Mouse (Mus musculus) bone marrow, adult 2 months (tissue): ENCODE measurements around the gene Invs. TPM values are rescaled to one million over a fixed set of nuclear protein-coding genes. Genes with fewer than 3 reads are reported as not detected.

ENCODE experiments used
- polyA plus RNA-seq: library from polyadenylated mRNA; stranded (reverse); fragments of >200 nt; gene quantifications from 2 replicates; pipeline ENCODE4 v1.2.4, GENCODE M21; 2011; ENCODE audit warnings: low replicate concordance; ENCODE audit not compliant: missing spikeins, insufficient read depth, insufficient read length

Invs gene
- polyA plus RNA-seq, 1 experiment: 2.7 TPM

Other genes starting within 250 kb of the Invs start
- not detected in 2 replicates for gene Nr4a3, start 234.6 kb upstream of the Invs start, polyA plus RNA-seq
- gene Stx17, start 154.8 kb upstream of the Invs start, polyA plus RNA-seq: 7.7 and 9.9 TPM in 2 replicates
- gene Erp44, start 202 bp upstream of the Invs start, polyA plus RNA-seq: 26.6 and 48.0 TPM in 2 replicates
- 6.9 and 17.4 TPM in 2 replicates for gene Tex10, start 193.7 kb downstream of the Invs start, polyA plus RNA-seq